Mouse (Mus musculus): ENCODE results near the gene Klhl11. TPM values are rescaled to one million over a fixed set of nuclear protein-coding genes. Genes with fewer than 3 reads are reported as not detected.
A peak's percentile ranks its signal among the peaks of the same experiment; 100 is the strongest.

Klhl11 gene
- polyA plus RNA-seq, 1 experiment from 2014 or later: 4.1 TPM

GRCm38 (mm10) chr11:100437901-100438300, 34.6 kb downstream of the Klhl11 start:
- H3K27ac ChIP-seq (ENCODE audit: low read length): no peak overlapping the region
- no peak overlapping the region for H3K9ac ChIP-seq (replicated peaks; ENCODE audit: low read depth)
- no peak overlapping the region for H3K4me2 ChIP-seq (replicated peaks; ENCODE audit: low read depth, low read length)
- no peak for ATAC-seq
- TF ChIP-seq CTCF (IDR thresholded peaks at IDR 0.05): no peak
- TF ChIP-seq EP300 (IDR thresholded peaks at IDR 0.05): no peak
- no peak overlapping the region for H3K4me3 ChIP-seq (ENCODE audit: low read depth, low read length)
- H3K27me3 ChIP-seq (replicated peaks; ENCODE audit: insufficient read depth, low read length): no peaks in the 10 kb centered on the region
- 82% methylated on average over 1 of the region's 1 CpGs for WGBS
- DNase-seq (ENCODE audit: low spot score): no peak
- H3K9me3 ChIP-seq (ENCODE audit: low read length): no peaks in the 10 kb centered on the region
- H3K36me3 ChIP-seq (ENCODE audit: insufficient read depth, low read length): no peaks in the 10 kb centered on the region
- H3K4me1 ChIP-seq (ENCODE audit: insufficient read depth, low read depth, low read length): peaks cover 6% of the 10 kb centered on the region; the same call in 1 of the 2 replicates

DNA sequence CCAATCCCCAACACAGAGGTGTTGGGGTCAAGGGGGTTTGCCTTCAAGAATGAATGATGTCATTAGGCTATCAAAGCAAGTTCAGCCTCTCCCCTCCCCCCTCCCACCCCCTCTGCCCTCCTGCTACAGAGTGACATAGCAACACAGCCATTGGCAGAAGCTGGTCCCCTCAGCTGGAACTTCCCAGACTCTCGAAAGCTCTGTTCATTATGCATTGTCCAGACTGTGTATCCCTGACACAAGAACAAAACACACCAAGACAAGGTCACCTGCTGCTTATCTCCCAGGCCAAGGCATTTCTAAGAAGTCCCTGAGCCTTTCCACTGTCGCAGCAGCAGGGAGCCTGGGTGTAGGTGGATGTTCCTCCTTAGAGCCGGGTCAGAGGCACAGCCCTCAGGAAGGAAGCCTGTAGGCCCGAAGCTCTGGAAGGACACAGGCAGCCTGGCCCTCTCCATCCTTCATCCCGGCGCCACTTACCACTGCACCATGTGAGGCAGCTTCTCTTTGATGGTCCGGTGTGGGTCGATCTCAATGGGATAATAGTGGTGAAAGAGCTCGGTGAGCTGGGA, 36.8 kb downstream of the Klhl11 start:
- WGBS: 78% methylated on average over 9 of the region's 9 CpGs
- Histone ChIP-seq H3K36me3 (ENCODE audit: insufficient read depth, low read length) (no peaks in the 10 kb centered on the region), H3K27me3 (replicated peaks; ENCODE audit: insufficient read depth, low read length) (no peaks in the 10 kb centered on the region), H3K9me3 (ENCODE audit: low read length) (no peaks in the 10 kb centered on the region), H3K9ac (replicated peaks; ENCODE audit: low read depth) (no peak overlapping the region), H3K4me3 (ENCODE audit: low read depth, low read length) (no peak overlapping the region), H3K4me1 (ENCODE audit: insufficient read depth, low read depth, low read length) (peaks cover 6% of the 10 kb centered on the region; the same call in 1 of the 2 replicates), H3K27ac (ENCODE audit: low read length) (no peak overlapping the region), H3K4me2 (replicated peaks; ENCODE audit: low read depth, low read length) (no peak overlapping the region)
- no peak for ATAC-seq
- no peak for TF ChIP-seq EP300 (IDR thresholded peaks at IDR 0.05)
- no peak for TF ChIP-seq CTCF (IDR thresholded peaks at IDR 0.05)
- DNase-seq (ENCODE audit: low spot score): no peak

DNA sequence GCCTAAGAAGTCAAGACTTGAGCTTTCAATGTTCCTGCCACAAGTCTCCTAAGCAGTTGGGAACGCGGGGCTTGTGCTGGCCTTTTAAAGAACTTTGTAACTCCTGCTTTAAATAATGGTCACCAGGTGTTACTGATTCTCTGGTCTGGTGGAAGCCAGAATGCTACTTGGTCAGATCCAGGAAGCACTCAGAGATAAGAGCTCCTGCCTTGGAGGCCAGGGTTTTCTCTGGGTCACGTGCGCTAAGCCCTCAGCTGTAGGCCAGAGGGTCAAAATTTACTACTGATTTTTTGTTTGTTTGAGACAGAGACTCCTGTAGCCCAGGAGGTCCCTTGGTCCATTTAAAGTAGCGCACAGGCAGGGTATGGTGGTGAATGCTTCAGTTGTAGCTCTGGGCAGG, 40.5 kb downstream of the Klhl11 start:
- Histone ChIP-seq H3K9me3 (ENCODE audit: low read length) (no peaks in the 10 kb centered on the region), H3K27me3 (replicated peaks; ENCODE audit: insufficient read depth, low read length) (no peaks in the 10 kb centered on the region), H3K4me3 (ENCODE audit: low read depth, low read length) (no peak overlapping the region), H3K9ac (replicated peaks; ENCODE audit: low read depth) (no peak overlapping the region), H3K36me3 (ENCODE audit: insufficient read depth, low read length) (no peaks in the 10 kb centered on the region), H3K27ac (ENCODE audit: low read length) (no peak overlapping the region), H3K4me1 (ENCODE audit: insufficient read depth, low read depth, low read length) (no peaks in the 10 kb centered on the region), H3K4me2 (replicated peaks; ENCODE audit: low read depth, low read length) (no peak overlapping the region)
- 64% methylated on average over 5 of the region's 5 CpGs for WGBS
- TF ChIP-seq CTCF (IDR thresholded peaks at IDR 0.05): no peak
- no peak for TF ChIP-seq EP300 (IDR thresholded peaks at IDR 0.05)
- peak; percentile 78 for ATAC-seq
- peak; percentile 69 for DNase-seq (ENCODE audit: low spot score)

- TF ChIP-seq CTCF (IDR thresholded peaks at IDR 0.05): no peak
- no peak for TF ChIP-seq EP300 (IDR thresholded peaks at IDR 0.05)
- Histone ChIP-seq H3K27ac (ENCODE audit: low read length) (no peak overlapping the region), H3K27me3 (replicated peaks; ENCODE audit: insufficient read depth, low read length) (no peaks in the 10 kb centered on the region), H3K4me1 (ENCODE audit: insufficient read depth, low read depth, low read length) (no peaks in the 10 kb centered on the region), H3K4me3 (ENCODE audit: low read depth, low read length) (no peak overlapping the region), H3K9ac (replicated peaks; ENCODE audit: low read depth) (no peak overlapping the region), H3K9me3 (ENCODE audit: low read length) (no peaks in the 10 kb centered on the region), H3K4me2 (replicated peaks; ENCODE audit: low read depth, low read length) (no peak overlapping the region), H3K36me3 (ENCODE audit: insufficient read depth, low read length) (no peaks in the 10 kb centered on the region)
- no peak for DNase-seq (ENCODE audit: low spot score)
- WGBS: 81% methylated on average over 7 of the region's 7 CpGs
- ATAC-seq: no peak
Measured at GRCm38 (mm10) chr11:100430052-100430451, 42.5 kb downstream of the Klhl11 start.

DNA sequence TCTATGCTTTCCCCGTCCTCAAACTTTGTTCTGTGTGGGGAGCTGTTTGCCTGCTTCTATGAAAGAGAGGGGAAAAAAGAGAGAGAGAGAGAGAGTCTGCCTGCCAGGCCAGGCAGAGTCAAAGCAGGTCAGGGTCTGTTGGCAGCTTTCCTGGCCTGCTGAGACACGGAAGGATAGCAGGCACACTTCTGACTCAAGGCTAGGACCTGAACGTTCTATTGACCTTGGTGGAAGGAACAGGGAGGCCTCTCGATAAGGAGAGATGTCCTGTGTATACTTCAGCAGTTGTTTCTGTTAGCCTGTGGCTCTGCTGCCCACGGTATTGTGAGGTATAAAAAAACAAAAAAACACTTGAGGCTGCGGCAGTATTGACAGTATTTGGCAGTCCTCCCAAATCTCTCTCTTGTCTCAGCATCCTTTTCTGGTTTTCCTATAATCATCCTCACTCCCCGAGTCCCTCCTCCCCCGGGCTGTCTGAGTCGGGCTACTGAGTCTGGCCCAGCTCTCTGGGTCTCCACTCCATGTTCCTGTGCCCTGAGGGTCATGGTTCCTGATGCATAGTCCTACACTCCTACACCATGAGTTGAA, 43.8 kb downstream of the Klhl11 start:
- TF ChIP-seq EP300 (IDR thresholded peaks at IDR 0.05): no peak
- no peak for TF ChIP-seq CTCF (IDR thresholded peaks at IDR 0.05)
- Histone ChIP-seq H3K27ac (ENCODE audit: low read length) (no peak overlapping the region), H3K36me3 (ENCODE audit: insufficient read depth, low read length) (peaks cover 4% of the 10 kb centered on the region; the same call in 1 of the 2 replicates), H3K4me3 (ENCODE audit: low read depth, low read length) (no peak overlapping the region), H3K4me2 (replicated peaks; ENCODE audit: low read depth, low read length) (no peak overlapping the region), H3K9ac (replicated peaks; ENCODE audit: low read depth) (no peak overlapping the region), H3K9me3 (ENCODE audit: low read length) (no peaks in the 10 kb centered on the region), H3K27me3 (replicated peaks; ENCODE audit: insufficient read depth, low read length) (no peaks in the 10 kb centered on the region), H3K4me1 (ENCODE audit: insufficient read depth, low read depth, low read length) (no peaks in the 10 kb centered on the region)
- ATAC-seq: no peak
- DNase-seq (ENCODE audit: low spot score): no peak
- WGBS: 39% methylated on average over 9 of the region's 9 CpGs

GRCm38 (mm10) chr11:100426820-100427219, 45.7 kb downstream of the Klhl11 start:
- WGBS: 64% methylated on average over 3 of the region's 3 CpGs

More at GRCm38 (mm10) chr11:100426820-100427219, 45.7 kb downstream of the Klhl11 start:
- no peak for DNase-seq (ENCODE audit: low spot score)
- Histone ChIP-seq H3K27me3 (replicated peaks; ENCODE audit: insufficient read depth, low read length) (no peaks in the 10 kb centered on the region), H3K4me1 (ENCODE audit: insufficient read depth, low read depth, low read length) (no peaks in the 10 kb centered on the region), H3K27ac (ENCODE audit: low read length) (no peak overlapping the region), H3K36me3 (ENCODE audit: insufficient read depth, low read length) (peaks cover 5% of the 10 kb centered on the region; the same call in 1 of the 2 replicates), H3K4me3 (ENCODE audit: low read depth, low read length) (no peak overlapping the region), H3K9me3 (ENCODE audit: low read length) (no peaks in the 10 kb centered on the region), H3K4me2 (replicated peaks; ENCODE audit: low read depth, low read length) (no peak overlapping the region), H3K9ac (replicated peaks; ENCODE audit: low read depth) (no peak overlapping the region)
- ATAC-seq: no peak
- TF ChIP-seq CTCF (IDR thresholded peaks at IDR 0.05): no peak
- TF ChIP-seq EP300 (IDR thresholded peaks at IDR 0.05): no peak
